Mouse (Mus musculus) common myeloid progenitor, adult 5-6 weeks (primary cell): Measurements from ENCODE around the gene Fndc3a. TPM values are rescaled to one million over a fixed set of nuclear protein-coding genes. Genes with fewer than 3 reads are reported as not detected.

Source experiments
- ATAC-seq: replicated peaks from 2 replicates; pipeline ENCODE4 v1.8.0; 2016; ENCODE audit warnings: low read depth, mild to moderate bottlenecking, moderate TSS enrichment, inconsistent platforms; ENCODE audit not compliant: poor library complexity, severe bottlenecking
- total RNA-seq: library from RNA; stranded (forward); fragments of 200-1000, 187-1606 nt; gene quantifications from 2 replicates; pipeline ENCODE4 v1.2.3, GENCODE M21; 2017

The Fndc3a gene
- 37.3 and 43.8 TPM in 2 replicates for total RNA-seq

DNA sequence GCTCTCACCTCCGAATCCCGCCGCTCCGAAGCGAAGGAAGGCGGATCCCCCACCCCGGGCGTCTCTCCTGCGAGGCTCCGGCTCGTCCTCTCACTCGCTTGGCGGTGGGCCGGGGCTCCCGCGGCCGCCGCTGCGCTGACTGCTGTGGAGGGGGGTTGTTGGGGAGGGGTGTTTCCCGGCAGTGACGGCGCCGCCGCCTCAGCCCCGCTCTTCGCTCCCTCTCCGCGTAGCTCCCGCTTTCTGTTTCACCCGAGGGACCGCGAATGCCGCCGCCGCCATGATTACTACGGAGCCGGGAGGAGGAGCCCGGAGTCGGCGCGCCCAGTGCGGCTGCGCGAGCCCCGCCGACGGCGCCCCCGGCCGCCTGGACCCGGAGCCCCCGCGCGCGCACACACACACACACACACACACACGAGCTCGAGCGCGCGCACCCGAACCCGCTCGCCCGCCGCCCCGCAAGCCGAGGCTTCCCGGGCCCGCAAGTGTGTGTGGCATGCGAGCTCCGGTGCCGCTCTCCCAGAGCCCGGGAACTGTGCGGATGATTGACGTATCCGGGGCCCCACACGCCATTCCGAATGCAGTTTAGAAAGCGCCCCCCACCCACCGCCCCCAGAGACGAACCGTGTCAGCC, at the start of gene Fndc3a:
Gene Fndc3a, minus strand, starts transcription at position 294 of the 631 bp plus-strand sequence.
- peak; percentile 61 for ATAC-seq

DNA sequence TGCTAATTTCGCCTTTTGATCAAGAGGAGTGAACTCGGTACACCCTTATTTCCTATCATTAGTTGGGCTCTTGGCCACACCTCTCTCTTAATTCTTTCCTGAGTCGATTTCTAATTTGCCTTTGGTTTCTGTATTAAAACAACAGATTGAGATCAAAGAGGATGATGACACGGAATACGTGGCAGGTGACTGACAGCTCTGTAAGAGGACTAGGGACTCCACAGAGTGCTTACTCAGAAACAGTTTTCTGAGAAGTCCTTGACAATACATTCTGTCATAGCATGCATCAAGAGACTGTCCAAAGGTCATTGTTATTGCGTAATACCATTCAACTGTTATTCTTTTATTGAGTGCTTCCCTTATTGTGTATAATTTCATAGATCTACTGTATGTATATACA, 43.1 kb upstream of the Fndc3a start:
- no peak for ATAC-seq

DNA sequence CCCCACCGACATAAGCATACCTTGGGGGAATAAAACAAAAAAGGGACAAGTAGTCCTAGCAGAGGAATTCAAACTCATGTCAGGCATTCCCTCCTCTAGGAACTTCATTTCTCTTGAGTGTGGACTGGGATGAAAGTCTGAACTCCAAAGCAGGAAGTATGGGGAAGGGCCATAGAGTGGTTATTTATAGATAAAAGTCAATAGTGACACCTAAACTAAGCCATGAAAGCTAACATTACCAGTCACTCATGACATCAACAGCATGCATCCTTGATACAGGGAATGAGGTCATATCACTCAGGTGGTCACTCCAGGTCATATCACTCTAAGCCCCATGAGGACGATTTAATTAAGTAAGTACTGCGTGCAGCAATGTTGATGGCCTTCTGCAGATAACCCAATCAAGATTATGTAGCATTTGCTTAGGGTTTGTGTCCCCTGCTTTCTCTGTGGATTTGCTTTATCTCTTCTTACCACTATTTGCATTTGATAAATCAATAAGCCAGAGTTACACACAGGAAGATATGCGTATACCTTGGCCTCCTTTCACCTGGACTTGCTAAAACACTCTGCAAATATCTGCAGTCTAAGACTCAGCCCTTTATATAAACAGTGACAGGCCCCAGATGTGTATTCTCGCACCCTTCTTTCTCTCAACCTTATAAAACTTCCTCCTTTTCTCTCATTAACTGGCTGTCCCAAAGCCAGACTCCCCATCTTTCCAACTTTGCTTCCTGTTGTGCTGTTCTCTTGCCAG, 40.8 kb upstream of the Fndc3a start:
- no peak for ATAC-seq

DNA sequence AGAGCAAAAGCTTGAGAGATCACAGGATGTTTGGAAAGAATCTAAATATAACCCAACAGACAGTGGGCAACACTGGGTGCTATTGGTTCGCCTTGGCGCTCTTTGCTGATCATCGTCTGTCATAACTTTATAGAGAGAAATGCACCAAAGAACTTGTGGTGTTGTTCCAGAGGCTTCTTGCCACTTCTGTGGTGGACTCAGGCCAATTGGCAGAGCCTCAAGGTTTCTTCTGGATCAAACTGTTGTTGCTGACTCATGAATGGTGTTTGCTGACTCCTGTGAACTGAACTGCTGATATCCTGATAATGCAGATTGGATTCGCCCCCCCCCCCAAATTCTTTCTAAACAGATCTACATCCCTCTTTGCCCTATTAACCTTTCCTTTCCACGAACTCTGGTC, 38.5 kb upstream of the Fndc3a start:
- no peak for ATAC-seq

DNA sequence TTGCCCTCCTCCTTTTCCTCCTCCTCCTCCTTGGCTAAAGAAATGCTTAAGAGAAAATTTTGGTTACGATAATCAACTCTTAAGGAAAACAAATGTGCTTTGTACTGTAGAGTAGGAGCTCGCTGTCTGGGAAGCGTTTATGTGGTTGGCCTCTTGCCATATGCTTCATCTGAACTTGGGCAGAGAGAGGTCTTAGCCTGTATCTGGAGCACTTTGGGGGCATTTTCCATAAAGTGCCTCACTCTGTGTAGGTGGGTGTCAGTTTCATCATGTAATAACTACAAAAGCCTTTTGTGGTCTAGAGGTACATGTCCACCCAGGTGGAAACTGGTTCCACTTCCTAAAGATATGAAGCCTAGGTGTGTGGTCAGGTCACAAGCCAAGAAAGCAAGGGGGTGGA, 31.9 kb upstream of the Fndc3a start:
- no peak for ATAC-seq

DNA sequence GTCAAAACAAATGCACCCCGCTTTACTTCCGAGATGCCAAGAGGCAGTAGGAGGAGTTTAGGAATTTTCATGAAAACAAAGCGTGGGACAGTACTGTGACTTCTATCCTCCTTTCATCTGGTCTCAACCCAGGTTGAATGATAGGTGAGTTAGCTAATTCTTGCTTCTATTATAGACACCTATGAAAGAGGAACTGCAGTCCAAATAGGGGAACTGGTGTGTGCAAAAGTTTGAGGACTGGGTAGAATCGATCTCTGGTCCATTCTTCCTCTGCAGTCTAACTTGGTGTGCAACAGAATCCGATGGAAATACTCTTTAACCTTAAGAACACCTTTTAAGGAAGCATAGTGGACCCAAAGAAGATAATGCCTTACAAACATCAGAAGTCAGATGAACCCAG, 30.5 kb upstream of the Fndc3a start:
- ATAC-seq: peak; percentile 50

DNA sequence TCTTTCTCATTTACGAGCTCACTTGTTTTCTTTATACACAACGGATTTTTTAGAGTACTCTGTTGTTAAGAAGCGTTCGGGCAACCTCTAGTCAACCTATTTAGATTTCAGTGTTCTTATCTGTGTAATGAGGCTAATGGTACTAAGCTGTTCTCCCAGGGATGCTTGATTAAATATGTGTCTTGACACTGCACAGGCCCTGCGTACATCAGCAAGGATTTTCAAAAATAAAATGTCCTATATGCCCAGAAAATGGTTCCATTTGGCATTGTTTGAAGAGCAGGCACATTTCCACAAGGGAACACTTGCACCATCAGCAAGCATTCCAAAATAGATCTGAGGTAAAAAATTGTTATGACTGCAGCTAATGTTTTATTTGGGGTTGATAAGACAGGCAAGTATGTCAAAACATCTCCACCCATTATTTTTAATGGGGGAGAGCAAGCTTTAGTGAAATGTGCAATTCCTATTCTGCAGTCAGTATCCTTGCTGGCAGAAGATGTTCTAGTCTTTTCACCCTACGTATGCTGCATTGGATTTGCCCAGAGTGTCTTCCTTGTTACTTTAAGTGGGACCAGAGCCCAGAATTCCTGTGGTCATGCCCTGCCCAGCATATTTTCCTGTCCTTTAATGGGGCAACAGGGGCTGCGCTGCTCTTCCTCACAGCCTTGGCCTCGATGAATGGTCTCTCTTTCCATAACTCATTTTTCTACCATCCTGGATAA, 29.8 kb upstream of the Fndc3a start:
- no peak for ATAC-seq

DNA sequence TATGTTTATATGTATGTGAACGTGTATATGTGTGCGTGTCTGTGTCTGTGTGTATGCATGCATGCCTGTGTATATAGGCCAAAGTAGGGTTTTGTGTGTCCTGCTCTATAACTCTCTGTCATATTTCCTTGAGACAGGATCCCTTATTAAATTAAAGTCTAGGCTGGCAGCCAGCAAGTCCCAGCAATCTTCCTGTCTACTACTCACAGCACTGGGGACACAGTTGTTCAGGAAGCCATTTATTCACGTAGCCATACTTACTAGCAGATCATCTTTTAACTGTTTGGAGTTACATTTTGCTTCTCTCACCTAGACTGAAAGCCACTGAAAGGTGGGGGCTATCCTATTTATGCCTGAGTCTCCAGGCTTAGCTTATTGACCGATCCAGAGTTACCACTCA, 29.0 kb upstream of the Fndc3a start:
- ATAC-seq: no peak

DNA sequence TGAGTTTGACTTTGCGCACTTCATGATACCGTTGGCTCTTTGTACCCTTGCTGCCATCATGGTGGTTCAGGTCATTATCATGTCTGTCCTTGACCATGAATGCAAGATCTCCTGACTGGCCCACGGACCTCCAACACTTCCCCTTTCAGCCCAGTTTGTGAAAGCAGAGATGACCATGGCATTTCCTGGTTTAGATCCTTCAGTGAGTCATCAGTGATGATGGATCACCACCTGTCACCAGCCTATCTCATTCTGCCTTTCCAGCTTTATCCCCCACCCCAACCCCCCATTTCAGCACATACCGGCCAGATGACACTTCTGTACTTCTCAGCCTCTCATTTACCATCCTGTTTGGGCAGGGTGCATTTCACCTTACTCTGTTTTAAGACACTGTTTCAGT, 28.4 kb upstream of the Fndc3a start:
- peak; percentile 39 for ATAC-seq

DNA sequence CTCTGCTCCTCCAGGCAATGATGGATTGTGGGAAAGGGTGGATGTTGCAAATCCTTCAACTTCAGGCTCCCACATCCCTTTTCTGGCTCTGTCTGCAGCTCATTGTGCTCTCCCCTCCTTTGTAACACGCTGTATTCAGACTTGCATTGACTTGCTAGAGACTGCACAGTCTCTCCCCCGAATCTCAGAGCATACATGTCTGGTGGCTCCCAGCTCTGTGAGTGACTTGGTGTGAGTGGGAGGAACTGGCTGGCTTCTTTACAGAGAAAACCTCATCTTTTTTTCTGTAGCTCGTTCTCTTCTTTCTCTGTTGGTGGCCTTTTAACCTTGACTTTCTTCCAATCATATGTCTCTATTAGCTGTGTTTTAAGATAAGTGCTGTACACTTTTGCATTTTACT, 16.1 kb upstream of the Fndc3a start:
- no peak for ATAC-seq

DNA sequence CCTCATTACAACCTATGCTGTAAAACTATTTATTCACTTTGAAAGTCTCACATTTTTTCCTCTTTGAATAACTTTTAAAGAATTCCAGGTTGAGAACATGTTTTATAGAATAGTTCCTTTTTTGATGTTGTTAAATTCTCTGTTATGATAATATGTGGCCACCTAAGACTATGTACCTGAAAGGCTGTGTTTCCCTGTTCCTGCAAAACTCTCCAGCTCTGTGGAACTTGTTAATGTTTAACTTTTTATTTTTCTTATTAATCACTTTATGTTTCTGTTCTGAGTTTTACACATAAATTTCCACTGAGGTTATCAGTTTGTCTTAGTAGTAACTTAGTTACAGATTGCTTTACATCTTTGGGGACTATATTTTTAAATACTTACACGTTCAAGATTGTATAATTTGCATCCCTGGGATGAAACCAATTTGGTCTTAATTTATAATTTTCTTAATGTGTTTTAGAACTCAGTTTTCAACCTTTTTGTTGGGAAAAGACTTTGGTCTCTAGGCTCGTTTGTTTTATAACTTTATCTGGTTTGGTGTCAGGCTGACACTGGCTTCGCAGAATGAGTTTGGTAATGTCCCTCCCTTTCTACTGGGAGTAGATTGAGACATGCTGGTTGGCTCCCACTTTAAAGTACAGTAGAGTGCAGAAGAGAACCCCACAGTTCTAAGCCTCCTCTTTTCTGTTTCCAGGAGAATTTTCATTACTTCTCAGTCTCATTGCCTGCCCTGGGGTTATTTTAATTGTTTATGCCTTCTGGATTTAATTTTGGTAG, 12.7 kb upstream of the Fndc3a start:
- ATAC-seq: no peak

DNA sequence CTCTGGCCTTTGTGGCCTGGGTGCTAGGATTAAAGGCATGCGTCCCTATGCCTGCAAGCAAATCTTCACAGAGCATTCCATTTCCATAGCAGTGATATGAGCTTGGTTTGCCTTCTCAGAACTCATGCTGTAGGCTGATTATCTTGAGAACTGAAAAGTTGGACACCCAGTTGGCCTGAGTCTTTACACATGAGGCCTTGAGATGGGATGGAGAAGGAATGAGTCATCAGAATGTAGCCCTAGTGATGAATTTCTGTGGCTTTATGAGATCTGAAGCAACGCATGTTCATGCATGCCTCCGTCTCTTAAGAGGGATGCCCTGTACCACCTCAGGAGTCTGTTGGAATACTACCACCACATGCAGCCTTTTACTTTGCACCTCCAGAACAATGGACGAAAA, 6.4 kb upstream of the Fndc3a start:
- ATAC-seq: no peak

DNA sequence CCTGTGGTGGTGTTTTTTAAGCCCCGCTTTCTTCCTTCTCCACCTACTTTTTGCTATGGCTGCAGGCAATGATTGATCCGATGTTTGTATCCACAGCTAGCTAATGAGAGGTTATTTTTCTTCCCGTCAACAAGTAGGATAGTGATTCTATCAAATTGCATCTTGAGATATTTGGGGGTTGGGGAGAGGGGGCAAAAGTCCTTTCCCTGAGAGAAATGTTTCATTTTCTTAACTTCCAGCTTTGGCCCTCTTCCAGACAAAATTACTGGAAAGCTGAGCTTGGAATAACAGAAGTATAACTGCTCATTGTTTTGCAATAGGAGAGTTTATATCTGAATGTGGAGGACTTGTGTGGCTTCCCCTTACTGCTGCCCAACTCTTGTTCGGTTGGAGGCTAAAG, 1.3 kb upstream of the Fndc3a start:
- no peak for ATAC-seq

DNA sequence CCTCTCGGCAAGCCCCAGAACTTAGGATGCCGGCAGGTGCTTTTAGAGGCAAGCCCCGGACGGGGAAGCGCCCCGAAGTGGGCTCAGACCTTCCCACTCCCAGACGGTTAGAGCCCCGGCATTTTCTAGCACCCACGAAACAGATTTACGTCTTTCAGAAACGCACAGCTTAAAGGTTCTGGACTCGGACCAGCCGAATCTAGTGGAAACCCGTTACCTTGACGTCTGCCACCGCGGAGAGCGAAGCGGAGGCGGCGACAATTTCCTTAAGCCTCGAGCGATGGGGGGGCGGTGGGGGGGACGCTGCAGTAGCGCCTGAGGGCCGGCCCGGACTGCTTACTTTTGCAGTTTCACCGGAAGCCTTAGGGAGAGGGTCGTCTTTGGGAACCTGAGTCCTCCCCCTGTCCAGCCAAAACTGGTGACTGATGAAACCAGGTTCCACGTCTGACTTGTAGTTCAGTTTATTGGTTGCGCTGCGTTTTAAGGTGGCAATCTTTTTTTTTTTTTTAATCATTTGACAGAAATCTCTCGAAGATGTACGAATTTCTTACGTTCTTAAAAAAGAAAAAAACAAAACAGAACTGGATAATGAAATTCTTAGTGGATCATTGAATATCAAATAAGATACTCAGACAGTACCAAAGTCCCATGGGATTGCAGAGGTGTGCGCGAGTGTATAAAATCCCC, 681 bp upstream of the Fndc3a start:
- ATAC-seq: peak; percentile 40

DNA sequence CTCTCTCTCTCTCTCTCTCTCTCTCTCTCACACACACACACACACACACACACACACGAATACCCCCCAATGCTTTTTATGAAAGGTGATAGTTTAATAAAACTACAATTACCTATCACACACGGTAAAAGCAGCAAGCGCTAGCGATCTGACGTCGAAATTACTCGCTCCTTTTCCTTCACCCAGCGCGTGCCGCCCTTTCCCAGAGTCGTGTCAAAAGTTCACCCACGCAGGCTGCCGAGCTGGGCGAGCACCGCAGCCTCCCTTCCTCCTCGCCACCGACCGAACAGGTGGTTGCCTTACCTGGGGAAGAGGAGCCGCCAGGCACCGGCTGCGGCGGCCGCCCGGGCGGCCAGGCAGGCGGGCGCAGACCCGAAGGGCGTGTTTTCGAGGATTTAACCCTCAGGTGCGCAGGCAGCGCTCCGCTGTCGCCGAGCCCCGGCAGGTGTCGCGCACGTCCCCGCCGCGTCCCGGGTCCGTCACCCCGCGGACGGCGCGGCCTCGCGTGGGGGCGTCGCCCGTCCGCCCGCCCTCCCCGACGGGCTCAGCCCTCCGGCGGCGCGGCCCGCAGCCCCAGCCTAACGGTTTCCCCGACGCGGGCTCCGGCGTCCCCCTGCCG, 603 bp downstream of the Fndc3a start:
- peak; percentile 1; the same call in 1 of the 2 replicates for ATAC-seq

DNA sequence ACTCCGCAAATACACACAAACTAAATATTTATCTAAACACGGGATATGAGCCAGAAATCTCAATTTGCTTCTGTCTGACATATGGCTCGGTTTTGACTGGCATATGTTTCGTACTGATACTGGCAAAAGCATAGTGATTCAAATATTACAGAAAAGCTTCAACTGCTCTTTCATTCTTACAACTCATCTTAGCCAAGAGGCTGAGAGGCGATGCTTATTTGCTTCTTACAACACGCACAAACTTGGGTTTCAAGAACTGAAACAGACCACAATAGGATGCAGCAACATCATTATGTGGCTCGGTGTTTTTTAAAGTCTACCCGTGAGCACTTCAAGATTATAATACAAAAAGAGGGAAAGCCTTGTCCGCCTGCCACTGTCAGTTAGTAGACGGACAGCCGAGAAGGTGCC, 1.2 kb downstream of the Fndc3a start:
- ATAC-seq: peak; percentile 20

DNA sequence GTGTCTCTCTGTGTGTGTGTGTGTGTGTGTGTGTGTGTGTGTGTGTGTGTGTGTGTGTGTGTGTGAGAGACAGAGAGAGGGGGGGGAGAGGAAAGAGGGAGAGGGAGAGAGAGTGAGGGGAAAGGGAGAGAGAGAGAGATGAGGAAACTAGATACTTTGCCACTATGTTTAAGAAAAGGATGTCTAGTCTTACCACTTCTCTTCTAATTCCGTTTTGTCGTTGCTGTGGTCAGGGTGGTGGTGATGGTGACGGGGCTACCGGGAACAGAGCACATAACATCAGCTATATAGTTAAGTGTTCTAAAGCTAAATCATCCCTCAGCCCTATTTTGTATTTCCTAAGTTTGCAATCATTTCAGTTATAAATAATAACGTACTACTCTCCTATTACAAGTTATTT, 9.7 kb downstream of the Fndc3a start:
- ATAC-seq: peak; percentile 94

DNA sequence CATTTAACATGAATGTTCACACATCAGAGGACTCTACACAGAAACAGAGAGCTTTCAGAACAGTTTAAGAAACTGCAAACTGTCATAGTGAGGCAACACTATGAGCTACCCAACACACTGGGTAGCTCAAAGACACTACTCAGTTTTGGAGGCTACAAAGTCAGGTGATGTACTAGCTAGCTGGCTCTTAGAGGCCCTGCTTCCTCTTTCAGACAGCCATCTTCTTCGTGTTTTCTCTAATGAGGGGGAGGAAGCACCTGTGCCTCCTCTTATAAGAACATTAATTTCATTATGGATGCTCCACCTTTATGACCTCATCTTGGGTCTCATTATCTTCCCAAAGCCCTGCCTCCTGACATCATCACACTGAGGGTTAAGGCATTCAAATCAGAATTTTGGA, 18.4 kb downstream of the Fndc3a start:
- peak; percentile 84 for ATAC-seq

DNA sequence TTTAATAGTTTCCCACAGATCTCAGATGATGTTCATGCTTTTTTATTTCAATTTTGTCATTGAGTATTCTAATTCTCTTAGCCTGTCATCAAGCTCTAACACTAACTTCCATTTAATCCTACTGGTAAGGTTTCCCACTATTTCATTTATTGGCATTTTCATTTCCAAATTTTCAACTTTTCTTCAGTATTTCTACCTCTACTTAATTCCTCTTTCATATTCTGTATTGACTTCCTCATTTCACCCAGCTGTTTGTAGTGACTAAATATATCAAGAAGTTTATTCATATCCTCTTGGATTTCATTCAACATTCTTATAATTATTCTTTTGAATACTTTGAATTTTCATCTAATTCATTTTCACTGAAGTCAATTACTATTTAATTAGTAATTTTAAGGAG, 20.3 kb downstream of the Fndc3a start:
- ATAC-seq: no peak
